Mouse (Mus musculus) adrenal gland, postnatal 25 days (tissue): ENCODE data around the gene Prcp. TPM values are rescaled to one million over a fixed set of nuclear protein-coding genes. Genes with fewer than 3 reads are reported as not detected.

Source experiments
- DNase-seq: peaks from one replicate; pipeline ENCODE4 v3.0.0; 2021; ENCODE audit warnings: mixed read lengths
- total RNA-seq: library from RNA; stranded (reverse); gene quantifications from 2 replicates; pipeline ENCODE4 v1.2.3, GENCODE M21; 2021

Prcp gene
- total RNA-seq, 1 experiment from 2014 or later = 10.6 TPM

DNA sequence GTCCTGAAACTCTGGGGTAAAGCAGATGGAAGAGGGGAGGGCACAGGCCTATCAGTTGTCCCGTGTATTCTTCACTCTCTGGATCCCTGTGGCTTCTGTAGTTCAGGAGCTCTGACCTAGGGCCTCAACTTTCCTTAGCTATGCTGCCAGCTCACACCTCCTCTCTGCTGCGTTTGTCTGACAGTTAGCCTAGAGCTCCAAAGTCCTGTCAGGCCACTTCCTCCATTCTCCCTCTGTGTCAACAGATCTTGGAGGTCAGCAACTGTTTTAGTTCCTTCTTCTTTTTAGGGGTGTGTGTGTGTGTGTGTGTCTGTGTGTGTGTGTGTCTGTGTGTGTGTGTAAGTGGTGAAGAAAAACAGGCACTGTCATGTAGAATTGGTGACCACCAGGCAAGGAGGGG lies 106.5 kb downstream of the Prcp start:
- DNase-seq = no peak

DNA sequence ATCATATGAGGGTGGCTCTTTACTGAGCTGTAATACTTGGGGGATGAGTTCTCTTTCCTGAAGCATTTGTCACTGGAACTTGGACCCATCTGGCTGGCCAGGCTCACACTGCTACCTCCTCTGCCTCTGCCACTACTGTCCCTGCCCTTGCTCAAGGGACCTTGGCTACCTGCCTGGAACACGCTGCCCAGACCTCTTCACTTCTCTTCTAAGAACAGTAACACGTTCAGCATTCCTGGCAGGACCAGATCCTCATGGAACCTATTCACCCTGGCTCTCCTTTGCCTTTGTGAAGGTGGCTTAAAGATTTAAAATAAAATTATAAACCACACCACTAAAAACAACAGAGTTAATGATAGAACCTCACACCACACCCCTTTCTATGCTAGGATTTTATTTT lies 107.6 kb downstream of the Prcp start:
- peak; percentile 40 for DNase-seq

Other genes starting within 250 kb of the Prcp start
- 9.5 and 9.7 TPM in 2 replicates for gene Ankrd42, start 237.3 kb upstream of the Prcp start, total RNA-seq
- gene Pcf11, start 204.5 kb upstream of the Prcp start, total RNA-seq = 63.6 and 65.1 TPM in 2 replicates
- 2.8 and 3.2 TPM in 2 replicates for gene Rab30, start 132.9 kb upstream of the Prcp start, total RNA-seq
- gene Ddias, start 223 bp upstream of the Prcp start, total RNA-seq = 1.6 and 1.7 TPM in 2 replicates
- gene Fam181b, start 205.4 kb downstream of the Prcp start, total RNA-seq = 3.5 and 3.6 TPM in 2 replicates